Mouse (Mus musculus) liver, adult 2 months (tissue): ENCODE measurements around the gene Prl2c5.
"Not testable (repeated sequence)": the region's sequence is repeated elsewhere in the genome, so short reads cannot be mapped to it uniquely, and the experiment has no call there.

ENCODE experiments used
- CTCF ChIP-seq: fragments of 200-500 bp; IDR thresholded peaks from 2 replicates; pipeline ENCODE4 v1.5.1; 2011; ENCODE audit warnings: low read depth, low read length, control low read depth
- POLR2A ChIP-seq: fragments of 200-500 bp; IDR thresholded peaks from 2 replicates; pipeline ENCODE4 v1.6.1; 2011; ENCODE audit warnings: low read length, control low read depth; ENCODE audit not compliant: insufficient read depth; ENCODE audit errors: extremely low read depth

GRCm38 (mm10) chr13:13173616-13174136, 8.8 kb upstream of the Prl2c5 start:
- TF ChIP-seq POLR2A, CTCF: not testable (repeated sequence)
